Mouse (Mus musculus) cerebellum, adult 2 months (tissue): ENCODE results near the gene Rab1b.

ENCODE experiments used
- CTCF ChIP-seq: fragments of 200-500 bp; IDR thresholded peaks from 2 replicates; pipeline ENCODE4 v1.5.1; 2011; ENCODE audit warnings: low read depth, mild to moderate bottlenecking, control low read depth, low read length, moderate library complexity, borderline replicate concordance; ENCODE audit not compliant: insufficient read depth
- POLR2A ChIP-seq: fragments of 200-500 bp; IDR thresholded peaks from 2 replicates; pipeline ENCODE4 v1.6.1; 2011; ENCODE audit warnings: low read length, control low read depth, borderline replicate concordance; ENCODE audit not compliant: insufficient read depth

DNA sequence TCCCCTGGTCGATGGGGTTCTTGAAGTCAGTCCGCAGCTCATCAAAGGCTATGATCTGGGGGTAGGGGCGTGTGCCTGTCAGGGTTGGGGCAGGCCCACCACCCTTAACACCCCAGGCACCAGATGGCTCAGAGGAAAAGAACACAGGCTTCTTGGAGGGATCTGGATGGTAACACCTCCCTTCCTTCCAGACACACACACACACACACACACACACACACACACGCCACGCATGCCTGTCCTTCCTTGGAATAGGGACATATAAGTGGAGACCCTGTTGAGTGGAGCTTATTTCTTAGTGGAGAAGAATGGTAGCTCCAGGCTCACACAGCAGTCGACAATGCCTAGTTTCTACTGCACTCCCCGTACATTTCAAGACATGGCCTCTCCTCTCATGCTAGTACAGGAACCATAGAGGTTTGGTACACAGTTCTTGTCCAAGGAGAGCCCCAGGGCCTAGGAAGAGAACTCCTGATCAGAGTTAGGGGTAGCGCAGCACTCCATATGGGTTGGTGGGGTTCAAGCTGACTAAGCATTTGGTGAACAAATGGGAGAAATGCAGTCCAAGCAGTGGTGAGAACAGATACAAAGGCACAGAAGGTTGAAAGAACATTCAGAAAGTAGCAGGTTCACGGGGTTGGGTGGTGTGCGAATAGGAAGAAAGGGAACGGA, 12.0 kb downstream of the Rab1b start:
- TF ChIP-seq CTCF: no peak
- no peak for TF ChIP-seq POLR2A
